Mouse (Mus musculus): ENCODE measurements around the gene Atg9a.

The Atg9a gene

DNA sequence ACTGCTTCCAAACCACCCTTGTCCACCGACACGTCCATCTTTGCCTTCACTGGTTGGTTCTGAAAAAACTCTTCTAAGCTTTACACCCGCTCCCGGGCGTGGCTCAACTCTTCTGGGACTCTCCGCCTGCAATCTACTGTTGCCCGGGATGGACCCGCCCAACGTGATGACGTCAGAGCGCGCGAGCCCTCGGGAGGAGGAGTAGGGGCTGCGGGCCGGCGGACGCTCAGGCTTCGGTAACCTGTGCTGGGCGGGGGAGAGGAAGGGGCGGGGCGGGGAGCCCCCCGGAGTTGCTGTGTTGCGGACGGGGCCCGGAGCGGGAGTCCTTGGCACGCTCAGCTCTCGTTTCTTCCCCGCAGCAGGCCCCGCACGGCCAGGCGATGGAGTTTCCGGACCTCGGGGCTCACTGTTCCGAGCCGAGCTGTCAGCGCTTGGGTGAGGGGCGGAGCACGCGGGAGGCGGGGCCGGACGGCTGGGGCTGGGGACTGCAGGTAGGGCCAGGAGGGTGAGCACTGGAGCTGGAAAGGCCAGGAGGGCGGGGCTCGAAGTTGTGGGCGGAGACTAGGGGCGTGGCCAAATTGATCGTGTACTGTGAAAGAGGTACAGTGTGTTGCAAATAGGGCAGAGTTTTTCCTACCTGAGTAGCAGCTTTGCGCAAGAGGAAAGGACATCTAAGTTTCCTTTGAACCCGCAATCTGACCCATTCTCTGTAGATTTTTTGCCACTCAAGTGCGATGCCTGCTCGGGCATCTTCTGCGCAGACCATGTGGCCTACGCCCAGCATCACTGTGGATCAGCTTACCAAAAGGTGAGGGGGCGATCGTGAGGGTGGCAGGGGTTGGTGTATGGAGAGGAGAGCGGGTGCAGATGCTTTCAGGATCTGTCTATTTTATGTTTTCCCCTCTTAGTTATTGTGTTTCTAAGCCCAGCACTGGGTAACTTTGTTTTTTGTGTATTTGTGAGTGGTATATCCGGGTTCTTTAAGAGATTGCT, 23.2 kb downstream of the Atg9a start, which contains the start of gene Zfand2b:
TSS of gene Zfand2b (plus strand) at position 175 of the 993 bp plus-strand sequence.
- peak; percentile 97 for DNase-seq (ENCODE audit: low read depth, low spot score)

DNA sequence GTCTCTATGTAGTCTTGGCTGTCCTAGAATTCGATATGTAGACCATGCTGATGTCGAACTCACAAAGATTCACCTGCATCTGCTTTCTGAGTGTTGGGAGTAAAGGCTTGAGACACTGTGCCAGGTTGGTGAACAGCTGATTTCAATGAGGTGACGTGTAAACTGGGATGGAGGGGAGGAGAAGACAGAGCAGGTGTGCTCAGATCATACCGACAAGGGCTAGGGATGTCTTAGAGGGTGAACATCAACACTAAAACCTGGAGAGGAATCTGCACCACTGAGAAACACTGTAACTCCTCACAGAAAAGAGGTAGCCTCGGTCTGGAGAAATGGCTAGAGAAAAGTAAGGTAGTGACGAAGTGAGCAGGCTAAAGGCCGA, 23.9 kb downstream of the Atg9a start:
- no peak for DNase-seq (ENCODE audit: low read depth, low spot score)

GRCm38 (mm10) chr1:75160256-75160617, 31.8 kb downstream of the Atg9a start:
- DNase-seq (ENCODE audit: low read depth, low spot score), result no peak

DNA sequence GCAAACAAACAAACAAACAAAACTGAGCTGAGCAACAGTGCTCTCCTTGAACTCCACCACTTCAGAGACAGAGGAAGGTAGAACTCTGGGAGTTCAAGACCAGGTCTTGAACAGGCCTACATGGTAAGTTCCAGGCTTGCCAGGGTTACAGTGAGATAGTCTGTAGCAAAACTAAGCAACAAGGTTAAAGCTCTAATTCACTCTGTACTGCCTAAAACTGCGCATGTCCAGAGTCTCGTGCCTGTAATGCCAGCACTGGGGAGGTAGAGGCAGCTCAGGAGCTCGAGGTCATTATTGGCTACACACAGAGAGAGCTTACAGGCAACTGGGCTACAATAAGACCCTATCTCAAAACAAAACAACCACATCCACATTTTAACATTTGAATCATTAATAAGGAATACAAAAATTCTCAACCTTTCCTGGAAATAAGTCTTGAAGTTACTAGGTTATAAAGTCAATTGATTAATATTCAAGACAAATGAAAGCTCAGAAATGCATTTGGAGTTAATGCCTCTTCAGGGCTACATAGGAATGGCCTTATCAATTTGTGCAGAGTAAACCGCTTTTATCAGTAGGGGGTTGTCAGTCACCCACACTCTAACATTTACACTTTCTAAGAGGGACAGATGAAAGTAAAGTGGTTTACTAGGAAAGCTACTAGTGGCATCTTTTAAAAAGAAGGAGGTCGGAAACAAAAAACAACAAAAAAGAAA, 32.3 kb downstream of the Atg9a start:
- DNase-seq (ENCODE audit: low read depth, low spot score), result no peak

DNA sequence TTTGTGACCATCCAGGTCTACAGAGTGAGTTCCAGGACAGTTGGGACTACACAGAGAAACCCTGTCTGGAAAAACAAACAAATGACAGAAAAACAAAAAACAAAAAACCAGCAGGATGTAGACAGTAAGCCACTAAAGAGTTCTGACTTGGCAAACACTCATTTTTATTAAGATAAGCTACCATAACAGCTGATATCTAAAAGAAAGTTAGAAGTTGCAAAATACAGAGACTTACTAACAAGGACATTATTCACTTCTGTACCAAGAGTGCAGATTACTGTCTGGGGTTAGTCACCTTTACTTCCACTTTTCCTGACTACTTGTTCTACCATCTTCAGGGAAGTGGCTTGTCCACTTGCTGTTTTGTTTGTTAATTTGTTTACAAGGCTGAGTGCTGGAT, 33.0 kb downstream of the Atg9a start:
- DNase-seq (ENCODE audit: low read depth, low spot score), result no peak

DNA sequence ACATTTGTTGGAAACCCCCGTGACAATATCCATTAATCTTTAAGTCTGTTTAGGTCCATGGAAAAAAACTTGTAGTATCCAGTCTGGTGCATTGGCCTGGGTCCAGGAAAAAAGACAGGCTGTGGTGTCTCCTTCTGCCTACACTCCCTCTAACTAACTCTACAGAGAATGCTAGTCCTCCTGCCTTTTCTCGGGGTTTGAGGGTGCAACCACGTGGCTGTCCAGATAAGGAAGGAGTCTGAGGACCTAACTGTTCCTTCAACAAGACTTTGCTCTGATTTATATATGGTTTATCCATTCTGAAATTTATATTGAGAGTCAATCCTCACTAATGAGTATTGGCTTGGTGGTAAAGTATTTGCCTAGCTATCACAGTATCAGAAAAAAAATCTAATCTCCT, 36.2 kb downstream of the Atg9a start:
- no peak for DNase-seq (ENCODE audit: low read depth, low spot score)

GRCm38 (mm10) chr1:75148727-75149126, 43.3 kb downstream of the Atg9a start:
- no peak for DNase-seq (ENCODE audit: low read depth, low spot score)

DNA sequence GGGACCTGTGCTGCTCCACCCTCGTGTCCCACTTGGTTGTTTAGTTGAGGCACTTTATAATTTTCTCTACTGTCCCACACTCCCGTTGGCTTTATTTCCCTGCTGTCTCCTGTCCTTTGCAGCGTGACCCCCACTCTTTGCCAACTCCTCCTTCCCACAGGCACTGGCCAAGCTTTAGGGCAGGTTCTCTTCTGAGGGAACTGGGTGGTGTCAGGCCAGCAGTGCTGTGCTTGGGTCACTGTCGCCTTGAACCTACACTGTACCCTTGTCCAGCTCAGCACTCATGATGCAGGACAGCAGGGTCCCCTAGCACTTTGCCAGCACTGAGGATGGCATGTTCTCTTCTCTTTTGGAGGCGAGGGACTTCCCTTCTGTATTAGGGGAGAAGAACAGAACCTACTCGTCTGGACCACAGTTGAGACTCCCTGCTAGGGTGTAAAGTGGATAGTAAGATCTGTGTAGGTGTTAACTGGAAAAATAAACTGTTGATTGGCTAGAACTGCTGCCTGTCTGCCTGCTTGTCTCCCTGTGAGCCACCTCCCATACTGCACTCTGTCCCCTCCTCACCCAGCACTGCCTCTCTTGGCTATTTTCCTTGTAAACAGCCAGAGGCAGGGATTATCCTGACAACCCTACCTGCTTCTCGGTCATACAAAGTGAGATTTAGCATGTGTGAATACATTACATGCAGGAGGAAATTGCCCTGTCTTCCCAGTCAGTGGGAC, 44.4 kb downstream of the Atg9a start:
- no peak for DNase-seq (ENCODE audit: low read depth, low spot score)

DNA sequence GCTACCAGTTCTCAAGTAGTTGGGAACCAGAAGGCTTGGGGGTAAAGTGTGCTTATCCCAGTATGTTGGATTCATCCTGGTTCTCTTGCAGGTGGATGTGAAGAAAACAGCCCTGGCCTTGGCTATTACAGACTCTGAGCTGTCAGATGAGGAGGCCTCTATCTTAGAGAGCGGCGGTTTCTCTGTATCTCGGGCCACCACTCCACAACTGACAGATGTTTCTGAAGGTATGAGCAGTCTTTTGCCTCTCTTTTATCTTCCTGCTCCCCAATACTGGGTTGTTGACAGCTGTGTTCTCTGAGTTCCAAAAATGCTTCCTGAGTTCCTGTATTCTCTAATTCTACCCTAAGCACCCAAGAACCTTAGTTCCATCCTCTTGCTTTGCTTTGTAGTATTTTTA, 46.4 kb downstream of the Atg9a start:
- DNase-seq (ENCODE audit: low read depth, low spot score), result no peak

DNA sequence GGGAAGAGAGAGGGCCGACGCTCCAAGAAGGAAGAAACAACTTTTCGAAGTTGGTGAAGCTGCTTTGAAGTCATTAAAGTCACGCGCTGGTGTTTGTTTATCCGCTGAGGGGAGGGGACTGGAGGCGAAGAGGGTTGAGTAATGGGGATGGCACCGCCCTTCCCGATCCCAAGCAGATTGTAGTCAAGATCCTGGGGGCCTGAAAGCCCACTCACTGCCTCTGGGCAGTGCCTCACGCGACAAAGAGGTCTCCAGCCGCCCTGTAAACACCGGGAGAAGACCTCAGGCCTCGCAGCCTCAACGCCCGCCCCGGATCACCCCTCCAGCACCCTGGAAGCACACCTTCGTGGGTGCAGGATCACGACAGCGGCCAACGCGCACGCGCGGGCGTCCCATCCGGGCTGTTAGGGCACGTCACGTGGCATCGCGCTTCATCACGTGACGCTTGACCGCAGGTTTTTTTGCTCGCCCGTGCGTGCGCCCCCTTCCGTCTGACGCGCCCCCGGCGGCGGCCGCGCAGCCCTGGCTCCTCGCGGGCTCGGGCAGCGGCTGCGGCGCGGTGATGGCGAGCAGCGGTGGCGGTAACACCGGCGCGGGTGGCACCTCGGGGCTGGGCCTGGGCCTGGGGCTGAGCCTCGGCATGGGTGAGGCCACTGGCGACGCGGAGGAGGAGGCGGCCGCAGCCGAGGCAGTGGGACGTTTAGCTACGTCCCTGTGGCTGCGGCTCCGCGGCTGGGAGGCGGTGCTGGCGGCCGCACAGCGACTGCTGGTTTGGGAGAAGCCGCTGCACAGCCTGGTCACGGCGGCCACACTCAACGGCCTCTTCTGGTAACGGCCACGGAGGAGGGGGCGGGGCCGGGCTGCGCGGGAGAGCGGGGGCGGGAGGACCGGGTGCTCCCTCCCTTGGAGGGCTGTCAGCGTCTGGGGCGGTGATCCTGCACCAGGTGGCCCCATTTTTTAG, 49.4 kb downstream of the Atg9a start, which contains the start of the genes Cnppd1 and Retreg2:
TSS of gene Cnppd1 (minus strand) at position 411 of the 961 bp plus-strand sequence.
TSS of gene Retreg2 (plus strand) at position 478 of the 961 bp plus-strand sequence.
- DNase-seq (ENCODE audit: low read depth, low spot score), result peak; percentile 98

- peak; percentile 71 for DNase-seq (ENCODE audit: low read depth, low spot score)
Observed at GRCm38 (mm10) chr1:75141486-75142190, 50.4 kb downstream of the Atg9a start.

GRCm38 (mm10) chr1:75140601-75141190, 51.3 kb downstream of the Atg9a start:
- DNase-seq (ENCODE audit: low read depth, low spot score), result no peak

GRCm38 (mm10) chr1:75138448-75138847, 53.5 kb downstream of the Atg9a start:
- DNase-seq (ENCODE audit: low read depth, low spot score), result no peak

DNA sequence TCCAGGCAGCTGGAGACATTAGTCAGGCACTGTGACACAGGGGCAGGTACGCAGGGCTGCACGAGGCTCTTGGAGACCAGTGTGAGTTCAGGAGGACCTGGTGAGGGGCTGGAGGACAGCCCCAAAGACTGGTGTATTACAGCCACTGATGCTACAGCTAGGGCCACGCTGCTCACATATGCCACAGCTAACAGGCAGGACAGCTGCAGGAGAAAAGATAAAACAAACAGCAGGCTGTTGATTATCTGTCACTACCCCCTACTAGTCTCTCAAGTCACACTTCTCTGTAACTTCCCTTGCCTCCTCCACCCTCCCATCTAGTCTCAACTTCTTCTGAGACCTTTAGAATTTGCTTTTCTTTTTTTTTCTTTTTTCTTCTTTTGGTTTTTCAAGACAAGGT, 55.3 kb downstream of the Atg9a start:
- DNase-seq (ENCODE audit: low read depth, low spot score), result no peak

GRCm38 (mm10) chr1:75136293-75136692, 55.7 kb downstream of the Atg9a start:
- DNase-seq (ENCODE audit: low read depth, low spot score), result no peak

DNA sequence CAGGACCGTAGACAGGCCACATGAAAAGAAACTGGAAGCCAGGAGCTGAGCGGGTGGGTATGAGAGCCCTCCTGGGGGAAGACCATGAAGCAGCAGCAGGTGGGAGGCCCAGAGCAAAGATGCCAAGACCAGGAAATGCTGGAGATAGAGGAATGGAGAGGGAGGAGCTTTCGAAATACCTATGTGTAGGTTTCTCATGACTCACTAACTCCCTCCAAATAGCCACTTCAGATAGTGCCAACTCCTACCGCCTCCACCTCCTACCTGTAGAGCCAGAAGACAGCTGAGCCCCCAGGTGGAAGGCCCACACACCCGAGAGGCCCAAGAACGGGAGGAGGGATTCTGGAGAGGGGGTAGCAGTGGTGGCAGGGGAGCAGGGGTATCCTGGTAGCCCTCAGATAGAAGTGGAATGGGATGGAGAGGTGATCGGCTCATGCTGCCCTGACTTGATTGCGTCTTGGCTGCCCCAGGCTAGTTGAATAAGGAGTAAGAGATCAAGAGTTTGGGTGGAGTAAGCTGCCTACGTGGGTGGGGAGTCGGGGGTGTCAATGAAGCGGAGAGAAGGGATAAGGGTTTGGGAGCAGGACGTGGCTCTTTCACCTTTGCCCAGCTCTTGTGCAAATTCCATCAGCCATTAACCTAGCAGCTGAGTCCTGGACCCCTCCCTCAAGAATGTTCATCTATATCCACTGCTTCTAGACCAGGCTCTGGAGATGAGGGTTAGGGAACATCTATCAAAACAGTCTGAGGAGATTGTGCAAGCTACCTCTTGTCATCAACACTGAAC, 58.4 kb downstream of the Atg9a start, which contains the start of gene Slc23a3:
TSS of gene Slc23a3 (minus strand) at position 470 of the 787 bp plus-strand sequence.
- peak; percentile 55 for DNase-seq (ENCODE audit: low read depth, low spot score)

Measured in brain, adult 2 months (tissue).